Mouse (Mus musculus) adrenal gland, postnatal 14 days (tissue): Measurements from ENCODE around the gene Fam166a. TPM values are rescaled to one million over a fixed set of nuclear protein-coding genes. Genes with fewer than 3 reads are reported as not detected.

Experiments used
- total RNA-seq: library from RNA; stranded (reverse); gene quantifications from 2 replicates; pipeline ENCODE4 v1.2.3, GENCODE M21; 2021

The Fam166a gene
- total RNA-seq, 1 experiment from 2014 or later, result not detected

Other genes starting within 250 kb of the Fam166a start
- 85.7 and 89.8 TPM in 2 replicates for gene Mrpl41, start 243.6 kb upstream of the Fam166a start, total RNA-seq
- gene Pnpla7, start 242.7 kb upstream of the Fam166a start, total RNA-seq, result 34.2 and 38.3 TPM in 2 replicates
- gene Nsmf, start 164.4 kb upstream of the Fam166a start, total RNA-seq, result 58.5 and 61.2 TPM in 2 replicates
- gene Entpd8, start 138.4 kb upstream of the Fam166a start, total RNA-seq, result 1.3 and 7.7 TPM in 2 replicates
- not detected in 2 replicates for gene Noxa1, start 123.6 kb upstream of the Fam166a start, total RNA-seq
- gene Nrarp, start 38.0 kb upstream of the Fam166a start, total RNA-seq, result 8.7 and 9.5 TPM in 2 replicates
- 13.9 and 21.3 TPM in 2 replicates for gene Tor4a, start 21.9 kb upstream of the Fam166a start, total RNA-seq
- 41.6 and 47.1 TPM in 2 replicates for gene Nelfb, start 7.3 kb upstream of the Fam166a start, total RNA-seq
- gene Stpg3, start 4.1 kb upstream of the Fam166a start, total RNA-seq, result not detected in 2 replicates
- gene Tubb4b, start 6.0 kb downstream of the Fam166a start, total RNA-seq, result 290 and 294 TPM in 2 replicates
- not detected in 2 replicates for gene Slc34a3, start 15.6 kb downstream of the Fam166a start, total RNA-seq
- not detected in 2 replicates for gene Rnf224, start 18.0 kb downstream of the Fam166a start, total RNA-seq
- 7.2 and 7.9 TPM in 2 replicates for gene Rnf208, start 23.5 kb downstream of the Fam166a start, total RNA-seq
- gene Cysrt1, start 23.7 kb downstream of the Fam166a start, total RNA-seq, result not detected in 2 replicates
- 3.3 and 3.9 TPM in 2 replicates for gene AL732309.1, start 28.1 kb downstream of the Fam166a start, total RNA-seq
- 25.6 and 31.0 TPM in 2 replicates for gene Tmem203, start 36.7 kb downstream of the Fam166a start, total RNA-seq
- gene Tprn, start 43.9 kb downstream of the Fam166a start, total RNA-seq, result 10.9 and 13.4 TPM in 2 replicates
- 45.8 and 49.8 TPM in 2 replicates for gene Ssna1, start 53.7 kb downstream of the Fam166a start, total RNA-seq
- 63.9 and 66.1 TPM in 2 replicates for gene Anapc2, start 53.7 kb downstream of the Fam166a start, total RNA-seq
- not detected in 2 replicates for gene Tmem210, start 69.4 kb downstream of the Fam166a start, total RNA-seq
- gene Lrrc26, start 71.2 kb downstream of the Fam166a start, total RNA-seq, result not detected in 2 replicates
- gene Grin1, start 100.4 kb downstream of the Fam166a start, total RNA-seq, result 9.7 and 11.0 TPM in 2 replicates
- 43.1 and 45.7 TPM in 2 replicates for gene Man1b1, start 113.6 kb downstream of the Fam166a start, total RNA-seq
- gene Dpp7, start 137.6 kb downstream of the Fam166a start, total RNA-seq, result 19.9 and 20.8 TPM in 2 replicates
- gene Uap1l1, start 146.9 kb downstream of the Fam166a start, total RNA-seq, result 8.7 and 11.8 TPM in 2 replicates
- 3.4 and 3.5 TPM in 2 replicates for gene Sapcd2, start 153.6 kb downstream of the Fam166a start, total RNA-seq
- 7.6 and 9.5 TPM in 2 replicates for gene Entpd2, start 177.1 kb downstream of the Fam166a start, total RNA-seq
- 77.2 and 90.9 TPM in 2 replicates for gene Npdc1, start 180.6 kb downstream of the Fam166a start, total RNA-seq
- 4.7 TPM in 1 of 2 replicates, not detected in the other for gene Fut7, start 204.5 kb downstream of the Fam166a start, total RNA-seq
- gene Abca2, start 210.0 kb downstream of the Fam166a start, total RNA-seq, result 29.3 and 30.1 TPM in 2 replicates
- gene Clic3, start 238.1 kb downstream of the Fam166a start, total RNA-seq, result 0.74 and 1.0 TPM in 2 replicates
- 36.2 and 42.6 TPM in 2 replicates for gene Paxx, start 242.3 kb downstream of the Fam166a start, total RNA-seq